Mouse (Mus musculus) CH12.LX (cell line): Measurements from ENCODE around the gene Sdhd. TPM values are rescaled to one million over a fixed set of nuclear protein-coding genes. Genes with fewer than 3 reads are reported as not detected.

Experiments used
- DNase-seq: peaks from one replicate; pipeline ENCODE4 v3.0.0-alpha.2; 2013; ENCODE audit errors: extremely low read depth
- H3K27ac ChIP-seq: 2 replicates; pipeline ENCODE4 v1.5.1; 2012; ENCODE audit warnings: low read depth, mild to moderate bottlenecking, control low read depth, moderate library complexity; ENCODE audit not compliant: insufficient read depth
- H3K27me3 ChIP-seq: replicated peaks from 2 replicates; pipeline ENCODE3; 2012; ENCODE audit warnings: inconsistent platforms
- H3K36me3 ChIP-seq, 2 experiments: replicated peaks in 1 of 2; 2 replicates each; pipeline versions ENCODE3 to v1.6.1; 2012; ENCODE audit warnings: inconsistent platforms in 1 of 2, low read length in 1 of 2, mild to moderate bottlenecking in 1 of 2, mixed read lengths in 1 of 2, moderate library complexity in 1 of 2; ENCODE audit not compliant: control insufficient read depth in 1 of 2, insufficient read depth in 1 of 2
- H3K4me1 ChIP-seq, 2 experiments: 2 replicates each; pipeline ENCODE4 v1.6.1; 2012; ENCODE audit warnings: inconsistent platforms in 1 of 2, moderate library complexity in 1 of 2; ENCODE audit not compliant: insufficient read depth in 2 of 2, control insufficient read depth in 1 of 2
- H3K4me2 ChIP-seq: 2 replicates; pipeline ENCODE4 v1.6.1; 2012; ENCODE audit warnings: low read depth, mild to moderate bottlenecking, control low read depth; ENCODE audit not compliant: poor library complexity, insufficient read depth, severe bottlenecking
- H3K4me3 ChIP-seq, 3 experiments: fragments of 150-350 bp in 1 of 3; sonication (generic) in 1 of 3; replicated peaks in 1 of 3; 2 replicates each; pipeline versions ENCODE3 to v1.5.1; 2011 to 2012; ENCODE audit warnings: low read depth in 2 of 3, low read length in 2 of 3, mild to moderate bottlenecking in 2 of 3, moderate library complexity in 2 of 3, control low read depth in 1 of 3, improper control_type of control experiment in 1 of 3, inconsistent platforms in 1 of 3, mixed read lengths in 1 of 3; ENCODE audit not compliant: poor library complexity in 1 of 3
- H3K79me2 ChIP-seq: replicated peaks from 2 replicates; pipeline ENCODE4 v1.6.1; 2012; ENCODE audit warnings: mild to moderate bottlenecking, moderate library complexity; ENCODE audit not compliant: control insufficient read depth, poor library complexity, insufficient read depth, severe bottlenecking; ENCODE audit errors: extremely low read depth
- H3K9ac ChIP-seq: 2 replicates; pipeline ENCODE4 v1.6.1; 2012; ENCODE audit warnings: low read depth, mild to moderate bottlenecking, control low read depth, moderate library complexity; ENCODE audit not compliant: insufficient read depth
- H3K9me3 ChIP-seq: replicated peaks from 2 replicates; pipeline ENCODE3; 2012; ENCODE audit warnings: low read length, inconsistent platforms, mixed read lengths
- BHLHE40 ChIP-seq: IDR thresholded peaks from 2 replicates; pipeline ENCODE4 v1.6.1; 2011; ENCODE audit warnings: mild to moderate bottlenecking, low read depth, low read length, improper control_type of control experiment
- CHD1 ChIP-seq: IDR thresholded peaks from 2 replicates; pipeline ENCODE4 v1.6.1; 2012; ENCODE audit warnings: low read depth, low read length, improper control_type of control experiment, inconsistent platforms
- CHD2 ChIP-seq: IDR thresholded peaks from 2 replicates; pipeline ENCODE4 v1.6.1; 2011; ENCODE audit warnings: low read length, improper control_type of control experiment
- CTCF ChIP-seq, 2 experiments: IDR thresholded peaks in 1 of 2; conservative IDR thresholded peaks in 1 of 2; 2 replicates each; pipeline ENCODE4 v1.5.1; 2011 to 2012; ENCODE audit warnings: low read depth in 2 of 2, low read length in 2 of 2, improper control_type of control experiment in 1 of 2, inconsistent platforms in 1 of 2, mild to moderate bottlenecking in 1 of 2, moderate library complexity in 1 of 2
- E2F4 ChIP-seq: IDR thresholded peaks from 2 replicates; pipeline ENCODE4 v1.6.1; 2011; ENCODE audit warnings: low read depth, low read length, improper control_type of control experiment; ENCODE audit not compliant: insufficient replicate concordance
- GABPA ChIP-seq: IDR thresholded peaks from 2 replicates; pipeline ENCODE4 v1.6.1; 2012; ENCODE audit warnings: low read depth, low read length, improper control_type of control experiment, inconsistent platforms; ENCODE audit not compliant: insufficient replicate concordance
- IRF4 ChIP-seq: IDR thresholded peaks from 2 replicates; pipeline ENCODE4 v1.6.1; 2014; ENCODE audit warnings: low read depth, mild to moderate bottlenecking, inconsistent platforms, low read length, improper control_type of control experiment
- JUN ChIP-seq: IDR thresholded peaks from 2 replicates; pipeline ENCODE4 v1.6.1; 2011; ENCODE audit warnings: low read depth, mild to moderate bottlenecking, low read length, improper control_type of control experiment, moderate library complexity; ENCODE audit not compliant: insufficient read depth
- JUND ChIP-seq: conservative IDR thresholded peaks from 2 replicates; pipeline ENCODE4 v1.6.1; 2011; ENCODE audit warnings: low read depth, low read length, improper control_type of control experiment
- KAT2A ChIP-seq: IDR thresholded peaks from 2 replicates; pipeline ENCODE4 v1.6.1; 2012; ENCODE audit warnings: low read length, improper control_type of control experiment, inconsistent platforms; ENCODE audit not compliant: insufficient replicate concordance
- MAFK ChIP-seq: IDR thresholded peaks from 2 replicates; pipeline ENCODE4 v1.6.1; 2011; ENCODE audit warnings: low read length, improper control_type of control experiment; ENCODE audit not compliant: insufficient replicate concordance
- MEF2A ChIP-seq: IDR thresholded peaks from 2 replicates; pipeline ENCODE4 v1.6.1; 2014; ENCODE audit warnings: low read depth, mild to moderate bottlenecking, inconsistent platforms, low read length, improper control_type of control experiment, borderline replicate concordance
- MXI1 ChIP-seq: IDR thresholded peaks from 2 replicates; pipeline ENCODE4 v1.6.1; 2011; ENCODE audit warnings: mild to moderate bottlenecking, low read depth, low read length, improper control_type of control experiment
- NRF1 ChIP-seq: IDR thresholded peaks from 2 replicates; pipeline ENCODE4 v1.6.1; 2014; ENCODE audit warnings: low read depth, mild to moderate bottlenecking, inconsistent platforms, low read length, improper control_type of control experiment, moderate library complexity
- PAX5 ChIP-seq: IDR thresholded peaks from 2 replicates; pipeline ENCODE4 v1.6.1; 2012; ENCODE audit warnings: low read length, inconsistent platforms, mixed read lengths
- SIN3A ChIP-seq: IDR thresholded peaks from 2 replicates; pipeline ENCODE4 v1.6.1; 2012; ENCODE audit warnings: low read length, improper control_type of control experiment, inconsistent platforms
- SMC3 ChIP-seq: IDR thresholded peaks from 2 replicates; pipeline ENCODE4 v1.6.1; 2011; ENCODE audit warnings: low read depth, low read length, improper control_type of control experiment
- TBP ChIP-seq: conservative IDR thresholded peaks from 2 replicates; pipeline ENCODE4 v1.6.1; 2011; ENCODE audit warnings: low read depth, low read length, improper control_type of control experiment
- TCF12 ChIP-seq: IDR thresholded peaks from 2 replicates; pipeline ENCODE4 v1.6.1; 2014; ENCODE audit warnings: low read depth, mild to moderate bottlenecking, inconsistent platforms, low read length, improper control_type of control experiment
- USF1 ChIP-seq: IDR thresholded peaks from 2 replicates; pipeline ENCODE4 v1.6.1; 2014; ENCODE audit warnings: low read depth, mild to moderate bottlenecking, inconsistent platforms, low read length, improper control_type of control experiment
- ZC3H11A ChIP-seq: IDR thresholded peaks from 2 replicates; pipeline ENCODE4 v1.6.1; 2012; ENCODE audit warnings: low read depth, mild to moderate bottlenecking, inconsistent platforms, low read length, improper control_type of control experiment
- ZNF384 ChIP-seq: IDR thresholded peaks from 2 replicates; pipeline ENCODE4 v1.6.1; 2012; ENCODE audit warnings: low read depth, low read length, improper control_type of control experiment, inconsistent platforms
- dilution Hi-C: fragments of 300-500 bp; cut with MboI; formaldehyde crosslinking; loops from 2 replicates; pipeline ENCODE4 v1.14.3; 2020; ENCODE audit warnings: low sequenced_read_pairs; ENCODE audit not compliant: extremely low pct_unique_long_range_greater_than_20kb, extremely low pct_ligation_motif_present
- in situ Hi-C: fragments of 300-500 bp; cut with MboI; formaldehyde crosslinking; loops from 3 replicates; pipeline ENCODE4 v1.14.3; 2019; ENCODE audit warnings: low sequenced_read_pairs, low pct_ligation_motif_present, low pct_unique_long_range_greater_than_20kb, mixed read lengths
- polyA plus RNA-seq: library from polyadenylated mRNA; unstranded; fragments of >175 nt; gene quantifications from 2 replicates; pipeline ENCODE4 v1.2.1, GENCODE M21; 2012; ENCODE audit warnings: low read depth; ENCODE audit not compliant: insufficient read length
- total RNA-seq, 2 experiments: library from RNA; depleted of rRNA; stranded (reverse); fragments of 300-350 nt in 1 of 2; fragments of >200 nt in 1 of 2; gene quantifications; 2 replicates each; pipeline ENCODE4 v1.2.3; 2012 to 2014

Sdhd gene
- total and polyA plus RNA-seq, 3 experiments, result 215 to 407 (median 240) TPM

GRCm38 (mm10) chr9:50634270-50634669 lies 30.7 kb upstream of the Sdhd start:
- H3K4me1 ChIP-seq, result no peaks in the 10 kb centered on the region
- no peaks in the 10 kb centered on the region for H3K79me2 ChIP-seq
- H3K27me3 ChIP-seq, result no peaks in the 10 kb centered on the region
- DNase-seq, result no peak
- no peaks in the 10 kb centered on the region for H3K9me3 ChIP-seq
- dilution Hi-C loops (no loop called here), in situ Hi-C loops (no loop called here)
- H3K27ac ChIP-seq, result no peak overlapping the region
- TF ChIP-seq MEF2A (no peak), PAX5 (no peak), IRF4 (no peak), CTCF (conservative IDR thresholded peaks at IDR 0.05 in 1 of 2, IDR thresholded peaks at IDR 0.05 in 1 of 2; ENCODE audit: low read depth in 2 of 2, low read length in 2 of 2) (no peak), NRF1 (no peak), USF1 (no peak), KAT2A (no peak), CHD2 (no peak), MXI1 (no peak), TCF12 (no peak), MAFK (no peak), CHD1 (no peak), TBP (no peak), GABPA (no peak), BHLHE40 (no peak), ZNF384 (no peak), JUN (no peak), ZC3H11A (no peak)
- no peak overlapping the region for H3K4me3 ChIP-seq
- H3K4me2 ChIP-seq, result no peak overlapping the region
- peaks cover 28 to 60% of the 10 kb centered on the region in 2 experiments for H3K36me3 ChIP-seq
- no peak overlapping the region for H3K9ac ChIP-seq

GRCm38 (mm10) chr9:50633059-50633458 lies 29.4 kb upstream of the Sdhd start:
- TF ChIP-seq MEF2A, result no peak
- peak; percentile 40; the same call in 1 of the 2 replicates for TF ChIP-seq ZNF384
- TF ChIP-seq SMC3, result peak; percentile 24
- peak in 1 of 2 experiments; percentile 42; a peak in 2 of 4 replicates for TF ChIP-seq CTCF (conservative IDR thresholded peaks at IDR 0.05 in 1 of 2, IDR thresholded peaks at IDR 0.05 in 1 of 2; ENCODE audit: low read depth in 2 of 2, low read length in 2 of 2)
- TF ChIP-seq SIN3A, result no peak
- TF ChIP-seq E2F4, result no peak
- TF ChIP-seq JUND, result no peak
- TF ChIP-seq, all 38 proteins: peak for 3
- peak; percentile 28 for DNase-seq
- Histone ChIP-seq H3K36me3 (peaks cover 22 to 49% of the 10 kb centered on the region in 2 experiments), H3K4me3 (no peak overlapping the region), H3K79me2 (no peaks in the 10 kb centered on the region), H3K4me1 (no peaks in the 10 kb centered on the region), H3K9ac (no peak overlapping the region), H3K4me2 (no peak overlapping the region), H3K9me3 (no peaks in the 10 kb centered on the region), H3K27me3 (no peaks in the 10 kb centered on the region), H3K27ac (no peak overlapping the region)
- in situ Hi-C loops, result no loop called here
- dilution Hi-C loops, result no loop called here
